Mouse (Mus musculus) CD4-positive naive resting alpha-beta T cell, adult 57 days (primary cell): Measurements from ENCODE around the gene Adsl. TPM values are rescaled to one million over a fixed set of nuclear protein-coding genes. Genes with fewer than 3 reads are reported as not detected.

Experiments
- total RNA-seq: library from RNA; stranded (reverse); gene quantifications from one replicate; pipeline ENCODE4 v1.2.4, GENCODE M21; 2023

Adsl gene
- total RNA-seq: 84.7 TPM

DNA sequence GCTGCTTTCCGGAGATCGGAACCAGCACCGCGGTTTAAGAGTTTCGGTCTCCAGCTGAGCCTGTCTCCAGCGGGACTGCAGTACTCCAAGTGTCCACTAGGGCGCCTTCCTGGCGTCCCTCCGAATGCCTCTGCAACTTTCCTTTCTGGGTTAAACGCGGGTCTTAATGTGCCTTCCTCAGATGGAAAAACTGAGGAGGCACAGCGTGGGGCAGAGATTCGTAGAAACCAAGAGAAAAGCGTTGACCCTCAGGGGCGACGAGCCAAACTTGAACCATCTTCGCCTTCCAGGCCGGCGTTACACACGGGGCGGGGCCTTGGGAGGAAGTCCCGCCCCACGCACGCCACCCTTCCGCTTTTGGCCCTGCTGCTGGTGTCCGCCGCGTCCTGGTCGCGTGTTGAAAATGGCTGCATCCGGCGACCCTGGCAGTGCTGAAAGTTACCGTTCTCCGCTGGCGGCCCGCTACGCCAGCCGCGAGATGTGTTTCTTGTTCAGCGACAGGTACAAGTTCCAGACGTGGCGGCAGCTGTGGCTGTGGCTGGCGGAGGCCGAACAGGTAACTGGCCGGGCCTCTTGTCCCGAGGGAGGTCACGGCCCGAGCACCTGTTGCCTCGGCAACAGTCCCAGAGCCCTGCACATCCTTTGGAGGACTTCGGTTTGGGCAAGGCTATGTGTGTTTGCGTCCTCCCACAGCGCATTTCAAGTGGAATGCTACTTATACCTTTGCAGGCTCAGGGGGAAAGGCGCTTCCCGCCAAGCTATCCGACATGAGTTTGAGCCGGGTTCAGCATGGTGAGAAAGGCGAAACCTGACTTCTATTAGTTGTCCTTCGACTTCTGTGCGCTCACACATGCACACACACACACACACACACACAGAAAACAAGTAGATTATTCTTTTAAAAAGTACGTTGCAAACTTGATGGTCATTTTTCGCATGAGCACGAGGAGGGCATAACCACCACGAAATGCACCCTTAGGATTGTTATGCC lies at the start of gene Adsl:
TSS of gene Adsl (plus strand) at position 346 of the 991 bp plus-strand sequence.

GRCm38 (mm10) chr15:80977620-80978334 lies 29.5 kb downstream of the Adsl start, which contains the start of gene Sgsm3:
Sgsm3 (plus strand) TSS chr15:80977765.

Other genes with a start within 250 kb of the Adsl start
- gene Tnrc6b, start 237.2 kb upstream of the Adsl start, total RNA-seq: 277 TPM
- 11.9 TPM for gene Sgsm3, start 29.3 kb downstream of the Adsl start, total RNA-seq
- gene Mrtfa, start 242.3 kb downstream of the Adsl start, total RNA-seq: 228 TPM